Mouse (Mus musculus) limb, embryonic 15.5 days (tissue): ENCODE data around the gene Itgb6. TPM values are rescaled to one million over a fixed set of nuclear protein-coding genes. Genes with fewer than 3 reads are reported as not detected.

Experiments
- ATAC-seq: fragments of 200-750 bp; cut with Nextera tagmentation; 2 replicates; pipeline ENCODE4 v1.8.0; 2017; ENCODE audit warnings: low read depth, moderate TSS enrichment; ENCODE audit not compliant: insufficient number of reproducible peaks, low FRiP score, low TSS enrichment
- H3K27ac ChIP-seq: fragments of 300-500 bp; sonication (generic); 2 replicates; pipeline ENCODE4 v1.5.1; 2015; ENCODE audit warnings: moderate library complexity, mild to moderate bottlenecking, inconsistent platforms
- H3K27me3 ChIP-seq: fragments of 300-500 bp; sonication (generic); 2 replicates; pipeline ENCODE4 v1.6.1; 2015; ENCODE audit warnings: inconsistent platforms
- H3K36me3 ChIP-seq: fragments of 300-500 bp; sonication (generic); 2 replicates; pipeline ENCODE4 v1.6.1; 2015; ENCODE audit warnings: inconsistent platforms
- H3K4me1 ChIP-seq: fragments of 300-500 bp; sonication (generic); 2 replicates; pipeline ENCODE4 v1.6.1; 2015; ENCODE audit warnings: inconsistent platforms
- H3K4me2 ChIP-seq: fragments of 300-500 bp; sonication (generic); 2 replicates; pipeline ENCODE4 v1.6.1; 2015; ENCODE audit warnings: mild to moderate bottlenecking, inconsistent platforms
- H3K4me3 ChIP-seq: fragments of 300-500 bp; sonication (generic); 2 replicates; pipeline ENCODE4 v1.5.1; 2015; ENCODE audit warnings: mild to moderate bottlenecking, inconsistent platforms
- H3K9ac ChIP-seq: fragments of 300-500 bp; sonication (generic); 2 replicates; pipeline ENCODE4 v1.6.1; 2015; ENCODE audit warnings: inconsistent platforms
- H3K9me3 ChIP-seq: fragments of 300-500 bp; sonication (generic); 2 replicates; pipeline ENCODE4 v1.6.1; 2016; ENCODE audit warnings: inconsistent platforms
- WGBS: fragments of 180-500 bp; shearing (Covaris S2); methylation state at CpG from one replicate; pipeline ENCODE4 v1.1.7; 2015; 5-methylcytosine and 5-hydroxymethylcytosine counted together
- polyA plus RNA-seq: library from polyadenylated mRNA; unstranded; fragments of >200 nt; fragmentation: Nextera tagmentation; extraction: Ambion mirVana; gene quantifications from 2 replicates; pipeline ENCODE4 v1.2.1, GENCODE M21; 2015

Itgb6 gene
- polyA plus RNA-seq, 1 experiment from 2014 or later = 3.7 TPM

DNA sequence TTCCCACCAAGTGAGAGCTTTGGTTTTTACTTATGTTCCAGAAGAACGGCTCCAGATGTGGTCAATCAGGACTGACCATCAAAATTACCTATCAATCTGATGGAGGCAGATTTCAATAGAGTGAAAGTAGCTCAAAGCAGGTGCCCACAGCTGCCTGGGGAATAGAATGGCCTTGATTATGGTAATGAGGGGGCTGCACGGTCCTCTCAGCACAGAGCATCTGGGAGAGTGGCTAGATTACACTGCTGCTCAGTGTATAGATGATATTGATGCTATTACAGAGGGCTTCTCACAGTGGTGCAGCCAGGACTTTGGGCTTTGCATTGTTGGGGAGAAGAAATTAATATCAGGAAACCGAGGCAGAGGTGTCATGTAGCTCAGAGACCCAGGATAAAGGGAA is 110.8 kb downstream of the Itgb6 start:
- ATAC-seq = no peak
- WGBS = 60% methylated on average over 3 of the region's 3 CpGs
- no peaks in the 10 kb centered on the region for H3K9me3 ChIP-seq

DNA sequence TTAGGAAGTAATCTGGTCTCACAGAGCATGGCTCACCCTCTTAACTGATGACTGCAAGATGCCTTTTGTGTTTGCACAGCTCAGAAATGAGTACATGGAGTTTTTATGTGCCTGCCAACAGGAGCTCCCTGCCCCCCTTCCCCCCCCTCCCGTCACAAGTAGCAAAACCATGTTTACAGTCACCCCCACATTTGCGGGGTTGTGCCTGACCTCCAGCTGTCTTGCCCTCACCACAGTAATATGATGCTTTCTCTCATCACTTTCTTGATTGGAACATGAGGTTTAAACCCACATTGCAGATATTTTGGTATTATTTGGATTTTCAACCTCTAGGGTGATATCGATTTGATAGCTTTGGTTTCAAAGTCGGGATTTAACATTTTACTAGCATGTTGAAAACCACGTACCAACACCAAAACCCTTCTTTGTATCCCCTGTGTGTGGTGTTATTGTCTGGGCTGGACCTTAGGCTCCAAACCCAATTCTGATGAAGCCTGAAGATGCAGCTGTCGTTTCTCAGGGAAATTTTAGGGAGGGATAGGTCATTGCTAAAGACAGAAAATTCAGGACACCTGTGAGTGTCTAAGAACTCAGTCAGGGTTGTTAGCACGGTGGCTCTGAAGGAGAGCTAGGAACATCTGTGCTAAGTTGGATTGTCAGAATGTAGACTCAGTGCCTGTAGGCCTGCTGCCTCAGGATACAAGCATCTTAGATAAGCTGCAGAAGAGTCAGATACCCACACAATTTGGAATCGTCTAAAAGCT is 112.8 kb downstream of the Itgb6 start:
- Histone ChIP-seq H3K27ac (no peak overlapping the region), H3K9ac (no peak overlapping the region), H3K4me3 (no peak overlapping the region), H3K27me3 (no peaks in the 10 kb centered on the region), H3K4me2 (no peak overlapping the region), H3K4me1 (no peaks in the 10 kb centered on the region), H3K9me3 (no peaks in the 10 kb centered on the region), H3K36me3 (no peaks in the 10 kb centered on the region)
- ATAC-seq = no peak
- WGBS = 57% methylated on average over 8 of the region's 8 CpGs

More for the DNA sequence above, 110.8 kb downstream of the Itgb6 start:
- Histone ChIP-seq H3K27me3 (no peaks in the 10 kb centered on the region), H3K9ac (no peak overlapping the region), H3K27ac (no peak overlapping the region), H3K36me3 (no peaks in the 10 kb centered on the region), H3K4me3 (no peak overlapping the region), H3K4me1 (no peaks in the 10 kb centered on the region), H3K4me2 (no peak overlapping the region)

DNA sequence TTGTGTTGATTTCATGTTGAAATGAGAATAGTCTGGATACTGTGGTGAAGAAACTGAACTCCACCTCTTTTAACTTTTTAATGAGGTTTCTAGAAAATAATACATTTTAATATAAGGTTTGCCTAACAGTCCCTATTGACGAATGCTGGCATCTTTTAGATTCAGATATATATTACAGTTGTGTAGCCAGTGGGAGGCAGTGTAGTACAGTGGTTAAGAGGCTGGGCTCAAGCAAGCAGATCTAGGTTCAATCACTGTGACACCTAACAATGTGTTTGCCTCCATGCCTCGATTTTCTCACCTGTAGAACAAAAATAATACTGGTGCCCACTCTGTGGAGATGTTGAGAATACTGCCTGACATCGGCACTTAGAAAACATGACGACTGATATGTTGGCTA is 114.5 kb downstream of the Itgb6 start:
- Histone ChIP-seq H3K27ac (no peak overlapping the region), H3K4me2 (no peak overlapping the region), H3K36me3 (no peaks in the 10 kb centered on the region), H3K4me3 (no peak overlapping the region), H3K9ac (no peak overlapping the region), H3K27me3 (no peaks in the 10 kb centered on the region), H3K4me1 (no peaks in the 10 kb centered on the region), H3K9me3 (no peaks in the 10 kb centered on the region)
- ATAC-seq = no peak
- WGBS = 64% methylated on average over 4 of the region's 4 CpGs

DNA sequence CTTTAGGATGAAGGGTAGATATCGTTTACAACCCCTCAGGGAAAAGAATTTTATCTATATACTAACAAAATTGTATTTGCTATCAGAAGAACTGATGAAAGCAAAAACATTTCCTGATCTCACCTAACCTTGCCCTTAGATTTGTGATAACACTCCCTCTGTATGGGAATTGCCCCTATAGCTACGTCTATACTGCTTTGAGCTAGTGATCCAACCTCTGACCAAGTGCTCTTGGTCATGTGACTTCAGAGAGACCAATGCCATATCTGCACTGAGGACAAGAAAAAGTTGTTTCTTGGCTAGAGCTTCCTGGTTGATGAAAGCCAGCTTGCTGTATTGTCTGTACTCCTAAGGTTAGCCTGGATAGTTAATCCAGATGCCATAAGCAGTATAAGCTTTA is 121.1 kb downstream of the Itgb6 start:
- Histone ChIP-seq H3K36me3 (no peaks in the 10 kb centered on the region), H3K4me3 (no peak overlapping the region), H3K9me3 (no peaks in the 10 kb centered on the region), H3K4me1 (no peaks in the 10 kb centered on the region), H3K9ac (no peak overlapping the region), H3K27me3 (no peaks in the 10 kb centered on the region), H3K4me2 (no peak overlapping the region), H3K27ac (no peak overlapping the region)
- ATAC-seq = no peak
- WGBS = 84% methylated on average over 2 of the region's 2 CpGs

DNA sequence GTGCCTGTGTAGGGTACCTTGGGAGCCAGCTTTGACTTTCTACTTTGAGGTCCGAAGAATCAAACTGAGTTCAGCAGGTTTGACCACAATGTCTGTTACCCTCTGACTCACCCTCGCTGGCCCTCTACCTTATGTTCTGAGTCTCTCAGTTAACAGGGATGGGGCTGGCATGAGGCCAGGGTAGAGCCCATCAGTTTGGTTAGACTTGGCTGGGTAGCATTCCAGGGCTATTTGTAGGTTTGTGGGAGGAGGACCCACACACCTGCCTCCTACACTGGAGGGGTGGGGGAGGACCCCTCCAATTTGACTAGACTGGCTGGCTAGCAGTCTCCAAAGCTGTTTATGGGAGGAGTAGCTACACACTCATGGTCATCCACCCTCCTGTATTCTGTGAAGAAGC is 121.6 kb downstream of the Itgb6 start:
- no peak overlapping the region for H3K9ac ChIP-seq
- ATAC-seq = no peak
- no peaks in the 10 kb centered on the region for H3K4me1 ChIP-seq
- 86% methylated on average over 2 of the region's 2 CpGs for WGBS
- H3K27me3 ChIP-seq = no peaks in the 10 kb centered on the region
- H3K4me3 ChIP-seq = no peak overlapping the region
- H3K4me2 ChIP-seq = no peak overlapping the region
- H3K36me3 ChIP-seq = no peaks in the 10 kb centered on the region
- H3K9me3 ChIP-seq = no peaks in the 10 kb centered on the region
- no peak overlapping the region for H3K27ac ChIP-seq

DNA sequence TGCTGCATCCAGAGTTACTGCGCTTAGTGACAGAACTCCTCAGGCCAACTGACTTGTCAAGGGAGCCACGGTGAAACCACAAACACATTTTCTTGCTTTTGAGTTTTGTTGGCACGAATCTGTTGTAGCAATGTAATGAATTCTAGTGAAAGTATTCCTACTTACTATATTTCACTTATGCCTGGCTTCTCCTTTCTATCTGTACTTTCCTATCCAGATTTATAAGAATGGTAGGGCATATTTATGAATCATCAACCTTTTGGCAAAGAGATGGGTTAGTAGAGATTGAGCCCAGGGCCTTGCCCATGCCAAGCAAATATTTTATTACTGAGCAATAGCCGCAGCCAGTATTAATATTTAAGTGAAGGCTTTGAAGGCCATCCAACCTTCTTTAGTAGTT is 139.0 kb downstream of the Itgb6 start:
- no peaks in the 10 kb centered on the region for H3K9me3 ChIP-seq
- no peaks in the 10 kb centered on the region for H3K27me3 ChIP-seq
- H3K36me3 ChIP-seq = no peaks in the 10 kb centered on the region
- ATAC-seq = no peak
- no peaks in the 10 kb centered on the region for H3K4me1 ChIP-seq
- H3K27ac ChIP-seq = no peak overlapping the region
- no peak overlapping the region for H3K9ac ChIP-seq
- H3K4me3 ChIP-seq = no peak overlapping the region
- 68% methylated on average over 4 of the region's 4 CpGs for WGBS
- H3K4me2 ChIP-seq = no peak overlapping the region

DNA sequence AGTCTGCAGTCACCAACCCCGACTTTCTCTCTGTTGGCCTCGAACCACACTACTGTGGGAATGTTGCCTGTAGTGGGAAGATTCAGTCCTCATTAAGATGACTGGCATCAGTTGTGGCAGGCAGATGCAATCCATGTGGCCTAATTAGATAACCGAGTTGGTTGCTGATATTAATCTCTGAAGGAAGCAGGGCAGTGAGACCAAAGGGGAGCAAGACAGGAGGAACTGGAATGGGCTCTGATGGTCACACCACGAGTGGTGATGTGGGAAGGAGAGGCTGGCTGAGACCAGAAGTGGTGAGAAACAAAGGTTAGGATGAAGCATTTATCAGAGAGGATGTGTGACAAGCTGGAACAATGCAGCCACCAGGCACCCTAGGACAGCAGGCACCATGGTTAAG is 167.9 kb downstream of the Itgb6 start:
- ATAC-seq = no peak
- Histone ChIP-seq H3K27ac (no peak overlapping the region), H3K9ac (no peak overlapping the region), H3K36me3 (no peaks in the 10 kb centered on the region), H3K9me3 (no peaks in the 10 kb centered on the region), H3K4me2 (no peak overlapping the region), H3K4me3 (no peak overlapping the region), H3K27me3 (no peaks in the 10 kb centered on the region), H3K4me1 (peaks cover 8% of the 10 kb centered on the region)
- 65% methylated on average over 4 of the region's 4 CpGs for WGBS

DNA sequence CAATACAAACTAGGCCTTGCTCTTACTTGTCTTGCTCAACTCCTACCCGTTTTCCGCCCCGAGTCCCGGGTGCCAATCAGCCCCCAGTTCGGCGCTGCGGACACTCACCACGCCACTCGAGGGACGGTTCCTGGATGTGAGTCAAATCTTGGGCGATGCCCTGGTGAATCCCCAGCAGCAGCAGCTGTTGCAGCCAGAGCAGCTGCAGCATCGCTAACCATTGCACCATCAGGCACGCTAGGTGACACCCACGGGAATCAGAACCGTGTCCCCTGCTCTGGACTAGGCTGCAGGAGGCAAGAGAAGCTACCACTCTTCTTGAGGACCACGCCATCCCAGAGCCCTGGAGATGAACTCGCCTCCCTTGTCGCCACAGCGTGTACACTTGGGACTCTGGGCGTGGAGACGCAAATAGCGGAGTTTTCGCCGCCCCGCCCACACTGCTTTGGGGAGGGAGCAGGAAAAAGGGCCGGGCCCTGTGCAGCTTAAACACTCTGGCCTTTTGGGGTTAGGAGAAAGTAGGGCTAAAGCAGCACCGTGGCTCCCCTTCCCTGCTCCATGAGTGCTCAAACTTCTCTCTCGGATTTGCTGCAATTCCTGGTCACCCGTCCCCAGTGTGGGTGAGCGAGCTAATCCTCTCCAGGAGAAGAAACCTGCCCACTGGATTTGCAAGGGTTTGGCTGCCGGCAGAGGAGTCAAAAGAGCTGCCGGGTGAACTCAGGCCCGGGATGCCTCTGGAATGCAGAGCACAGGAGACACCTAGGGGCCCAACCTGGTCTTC is 169.4 kb downstream of the Itgb6 start, which contains the start of gene Pla2r1:
Gene Pla2r1 (minus strand): TSS at position 407 of the 781 bp plus-strand sequence.
- H3K27ac ChIP-seq = no peak within 1 kb of the TSS
- 5% methylated on average over 33 of the region's 33 CpGs for WGBS
- no peaks in the 10 kb centered on the region for H3K36me3 ChIP-seq
- 0 out of 2 replicates have a peak within 1 kb of the TSS, but pooled peaks have one; percentile 8 for H3K9ac ChIP-seq
- no peak for ATAC-seq
- H3K4me3 ChIP-seq = peak within 1 kb of the TSS; percentile 45
- no peaks in the 10 kb centered on the region for H3K9me3 ChIP-seq
- H3K27me3 ChIP-seq = no peaks in the 10 kb centered on the region
- peaks cover 8% of the 10 kb centered on the region for H3K4me1 ChIP-seq
- peak within 1 kb of the TSS; percentile 89 for H3K4me2 ChIP-seq

DNA sequence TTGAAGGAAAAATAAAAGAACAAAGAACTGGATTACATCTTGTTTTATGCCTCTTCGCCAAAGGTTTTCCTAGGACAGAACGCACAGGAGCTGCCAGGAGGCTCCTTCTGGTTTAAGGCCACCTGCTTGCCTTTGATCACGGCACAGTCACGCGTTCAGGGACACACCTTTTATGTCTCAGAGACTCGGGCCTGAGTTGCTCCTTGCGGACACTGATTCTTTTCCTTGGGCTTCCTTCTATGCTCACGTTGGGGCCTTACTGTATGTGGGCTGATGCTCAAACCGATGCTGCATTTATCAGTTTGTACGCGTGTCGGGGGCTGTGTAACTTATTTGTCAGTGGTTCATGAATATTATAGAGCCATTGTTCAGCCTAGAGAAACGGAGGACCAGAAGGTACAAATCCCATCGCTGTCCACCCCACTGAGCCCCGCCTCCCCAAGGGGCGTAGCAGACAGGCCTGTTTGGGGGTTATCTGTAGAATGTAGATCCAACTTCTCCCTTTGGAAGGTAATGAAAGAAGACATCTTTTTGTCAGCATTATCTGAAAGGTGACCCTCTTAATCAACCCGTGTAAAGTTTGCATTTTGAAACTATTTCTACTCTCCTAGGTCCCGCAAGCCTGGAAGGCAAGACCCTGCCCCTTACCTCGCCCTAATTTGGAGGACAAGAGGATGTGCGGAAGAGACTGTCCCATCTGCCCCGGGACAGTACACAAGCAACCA is 170.1 kb downstream of the Itgb6 start:
- H3K9ac ChIP-seq = 0 out of 2 replicates have a peak overlapping the region, but pooled peaks have one; percentile 8
- peak overlapping the region; percentile 45 for H3K4me3 ChIP-seq
- 35% methylated on average over 21 of the region's 21 CpGs for WGBS
- H3K9me3 ChIP-seq = no peaks in the 10 kb centered on the region
- peaks cover 8% of the 10 kb centered on the region for H3K4me1 ChIP-seq
- ATAC-seq = no peak
- peak overlapping the region; percentile 89 for H3K4me2 ChIP-seq
- no peaks in the 10 kb centered on the region for H3K36me3 ChIP-seq
- H3K27ac ChIP-seq = no peak overlapping the region
- no peaks in the 10 kb centered on the region for H3K27me3 ChIP-seq

DNA sequence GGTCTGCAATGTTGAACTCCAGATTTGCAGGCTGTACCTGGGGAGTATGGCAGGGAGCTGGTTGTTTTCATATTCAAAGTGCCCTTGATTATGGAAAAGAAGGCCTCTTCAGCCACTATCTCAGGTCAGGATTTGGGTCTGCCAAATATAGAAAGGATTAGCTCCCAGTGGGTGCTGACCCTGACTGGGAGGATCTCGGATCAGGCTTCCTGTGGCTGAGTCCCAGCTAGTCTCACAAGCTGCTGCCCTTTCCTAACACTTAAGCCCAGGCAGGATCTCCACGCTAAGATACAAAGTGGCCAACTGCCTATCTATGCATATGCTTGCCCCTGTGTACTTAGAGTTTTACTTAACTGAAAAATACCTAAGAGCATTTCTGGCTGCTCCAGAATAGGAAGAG is 170.8 kb downstream of the Itgb6 start:
- no peak overlapping the region for H3K9ac ChIP-seq
- H3K9me3 ChIP-seq = no peaks in the 10 kb centered on the region
- ATAC-seq = no peak
- H3K4me1 ChIP-seq = peaks cover 8% of the 10 kb centered on the region
- no peaks in the 10 kb centered on the region for H3K36me3 ChIP-seq
- 58% methylated on average over 2 of the region's 2 CpGs for WGBS
- no peaks in the 10 kb centered on the region for H3K27me3 ChIP-seq
- H3K4me3 ChIP-seq = no peak overlapping the region
- no peak overlapping the region for H3K27ac ChIP-seq
- H3K4me2 ChIP-seq = no peak overlapping the region

DNA sequence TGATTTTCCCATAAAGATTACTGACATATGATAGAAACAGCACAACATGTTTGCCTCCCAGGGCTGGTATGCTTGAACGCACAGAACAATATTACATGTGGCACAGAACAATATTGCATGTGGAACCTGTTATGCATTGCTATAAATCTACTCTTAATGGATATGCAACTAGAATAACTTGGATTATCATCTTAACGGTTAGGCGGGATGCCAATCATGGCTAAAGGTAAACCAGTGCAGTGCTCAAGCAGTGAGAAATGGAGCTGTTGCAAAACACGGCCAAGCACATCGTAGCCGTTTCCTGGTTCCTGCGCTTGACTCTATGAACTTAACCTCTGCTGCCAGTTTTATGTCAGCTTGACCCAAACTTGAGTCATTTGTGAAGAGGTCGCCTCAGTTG is 171.9 kb downstream of the Itgb6 start:
- Histone ChIP-seq H3K9me3 (no peaks in the 10 kb centered on the region), H3K9ac (no peak overlapping the region), H3K4me3 (no peak overlapping the region), H3K27ac (no peak overlapping the region), H3K36me3 (no peaks in the 10 kb centered on the region), H3K4me2 (no peak overlapping the region), H3K27me3 (no peaks in the 10 kb centered on the region), H3K4me1 (peaks cover 8% of the 10 kb centered on the region)
- no peak for ATAC-seq
- WGBS = 87% methylated on average over 8 of the region's 8 CpGs

DNA sequence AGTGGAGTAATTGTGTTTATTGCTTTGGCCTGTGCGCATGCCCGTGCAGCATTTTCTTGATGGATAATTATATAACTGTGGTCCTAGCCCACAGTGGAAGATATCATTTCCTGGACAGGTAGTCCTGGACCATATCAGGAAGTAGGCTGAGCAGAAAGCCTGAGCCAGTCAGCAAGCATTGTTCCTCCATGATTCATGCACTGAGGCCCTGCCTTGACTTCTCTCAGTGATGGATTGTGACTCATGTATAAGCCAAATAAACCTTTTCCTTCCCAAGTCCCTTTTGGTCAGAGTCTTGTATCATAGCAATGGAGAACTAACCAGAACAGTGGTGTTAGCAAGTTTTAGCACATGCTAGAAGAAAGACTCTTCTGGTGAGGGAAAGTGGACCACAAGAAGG is 172.6 kb downstream of the Itgb6 start:
- no peaks in the 10 kb centered on the region for H3K9me3 ChIP-seq
- 82% methylated on average over 2 of the region's 2 CpGs for WGBS
- H3K4me1 ChIP-seq = peaks cover 8% of the 10 kb centered on the region
- ATAC-seq = no peak
- H3K27ac ChIP-seq = no peak overlapping the region
- H3K4me2 ChIP-seq = no peak overlapping the region
- no peaks in the 10 kb centered on the region for H3K36me3 ChIP-seq
- H3K9ac ChIP-seq = no peak overlapping the region
- no peaks in the 10 kb centered on the region for H3K27me3 ChIP-seq
- H3K4me3 ChIP-seq = no peak overlapping the region
